Mouse (Mus musculus): Measurements from ENCODE around the gene Cp. TPM values are rescaled to one million over a fixed set of nuclear protein-coding genes. Genes with fewer than 3 reads are reported as not detected.
A peak's percentile ranks its signal among the peaks of the same experiment; 100 is the strongest.
"Not testable (repeated sequence)": the region's sequence is repeated elsewhere in the genome, so short reads cannot be mapped to it uniquely, and the experiment has no call there.

Gene Cp
- 1.7 and 2.6 TPM in 2 replicates for polyA plus RNA-seq (2015; fragmentation: Nextera tagmentation; extraction: Ambion mirVana)

DNA sequence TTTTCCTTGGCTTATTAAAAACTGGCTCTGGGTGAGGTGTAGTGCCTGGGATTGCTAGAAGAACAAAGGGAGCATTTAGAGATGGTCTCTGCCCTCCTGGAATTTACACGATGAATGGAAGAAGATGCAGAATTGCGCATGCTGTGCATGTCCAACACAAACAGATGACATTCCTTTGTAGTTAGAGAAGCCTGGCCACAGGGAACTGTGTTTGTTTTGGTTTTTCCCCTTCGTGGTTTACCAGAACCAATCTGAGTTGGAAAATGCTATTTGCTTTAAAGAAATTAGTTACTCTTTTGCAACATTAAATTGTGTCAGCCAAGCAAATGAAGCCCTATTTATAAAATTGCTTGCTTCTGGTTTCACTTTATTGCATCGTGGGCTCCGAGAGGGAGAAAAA, at the start of gene Cp:
Cp (plus strand) TSS at position 170 of the 400 bp plus-strand sequence.
- Histone ChIP-seq H3K9me3 (no peaks in the 10 kb centered on the region), H3K4me2 (peak within 1 kb of the TSS; percentile 18), H3K27me3 (no peaks in the 10 kb centered on the region), H3K4me1 (peaks cover 18% of the 10 kb centered on the region), H3K27ac (no peak within 1 kb of the TSS), H3K9ac (no peak within 1 kb of the TSS), H3K36me3 (no peaks in the 10 kb centered on the region), H3K4me3 (no peak within 1 kb of the TSS)
- WGBS = 17% methylated on average over 5 of the region's 5 CpGs
- ATAC-seq (ENCODE audit: insufficient number of reproducible peaks, insufficient read depth, low FRiP score, low TSS enrichment, low read depth) = no peak

DNA sequence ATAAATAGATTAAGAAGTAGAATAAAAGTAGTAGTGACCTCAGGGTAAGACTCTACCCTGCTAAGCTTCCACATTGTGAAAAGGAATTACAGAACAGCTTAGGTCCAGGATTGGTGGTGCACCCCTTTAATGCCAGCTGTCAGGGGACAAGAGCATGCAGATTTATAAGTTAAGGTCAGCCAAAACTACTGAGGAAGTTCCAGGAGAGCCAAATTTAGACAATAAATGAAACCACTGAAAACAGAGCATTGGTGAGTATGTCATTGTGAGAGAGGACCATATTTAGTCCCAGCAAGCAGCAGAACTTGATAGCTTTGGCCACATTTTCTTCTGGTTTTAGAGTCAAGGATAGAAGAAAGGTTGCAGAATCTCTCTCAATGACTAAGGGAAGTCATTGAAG, 8.3 kb upstream of the Cp start:
- Histone ChIP-seq H3K36me3 (no peaks in the 10 kb centered on the region), H3K9me3 (no peaks in the 10 kb centered on the region), H3K4me3 (no peak overlapping the region), H3K27ac (no peak overlapping the region), H3K4me1 (no peaks in the 10 kb centered on the region), H3K4me2 (no peak overlapping the region), H3K9ac (no peak overlapping the region), H3K27me3 (no peaks in the 10 kb centered on the region)
- ATAC-seq (ENCODE audit: insufficient number of reproducible peaks, insufficient read depth, low FRiP score, low TSS enrichment, low read depth) = no peak

DNA sequence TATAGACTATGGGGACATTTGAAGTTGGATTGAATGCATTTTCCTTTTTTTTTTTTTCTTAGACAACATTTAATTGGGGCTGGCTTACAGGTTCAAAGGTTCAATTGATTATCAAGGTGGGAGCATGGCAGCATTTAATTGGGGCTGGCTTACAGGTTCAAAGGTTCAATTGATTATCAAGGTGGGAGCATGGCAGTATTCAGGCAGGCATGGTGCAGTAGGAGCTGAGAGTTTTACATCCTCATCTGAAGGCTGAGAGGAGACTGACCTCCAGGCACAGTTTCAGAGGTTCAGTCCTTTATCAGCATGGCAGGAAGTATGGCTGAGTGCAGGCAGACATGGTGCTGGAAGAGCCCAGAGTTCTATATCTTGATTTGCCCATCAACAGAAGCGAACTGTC, 7.5 kb upstream of the Cp start:
- not testable (repeated sequence) for H3K4me2 ChIP-seq; H3K27ac ChIP-seq; H3K4me3 ChIP-seq; H3K36me3 ChIP-seq; ATAC-seq (ENCODE audit: insufficient number of reproducible peaks, insufficient read depth, low FRiP score, low TSS enrichment, low read depth); H3K9me3 ChIP-seq; H3K27me3 ChIP-seq; H3K9ac ChIP-seq; H3K4me1 ChIP-seq
- 89% methylated on average over 1 of the region's 1 CpGs for WGBS

DNA sequence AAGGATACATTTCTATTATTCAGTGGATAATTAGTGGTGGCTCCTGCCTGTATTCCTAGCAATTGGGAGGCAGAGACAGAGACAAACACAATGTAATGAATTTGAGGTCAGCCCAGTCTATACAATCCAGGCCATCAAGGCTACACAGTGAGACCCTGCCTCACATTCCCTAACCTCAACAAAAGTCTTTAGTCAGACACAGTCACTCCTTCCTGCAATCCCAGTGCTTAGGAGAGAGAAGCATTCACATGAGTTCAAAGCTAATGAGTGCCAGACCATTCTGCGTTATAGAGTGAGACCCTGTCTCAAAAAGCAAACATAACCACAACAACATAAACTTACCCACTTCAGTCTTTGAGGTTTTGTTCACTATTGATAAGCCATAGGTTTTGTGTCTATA, 3.4 kb upstream of the Cp start:
- WGBS = 25% methylated on average over 1 of the region's 1 CpGs
- Histone ChIP-seq H3K27ac (no peak overlapping the region), H3K27me3 (no peaks in the 10 kb centered on the region), H3K36me3 (no peaks in the 10 kb centered on the region), H3K4me1 (peaks cover 9% of the 10 kb centered on the region; the same call in 1 of the 2 replicates), H3K4me2 (no peak overlapping the region), H3K9me3 (no peaks in the 10 kb centered on the region), H3K4me3 (no peak overlapping the region), H3K9ac (no peak overlapping the region)
- no peak for ATAC-seq (ENCODE audit: insufficient number of reproducible peaks, insufficient read depth, low FRiP score, low TSS enrichment, low read depth)

DNA sequence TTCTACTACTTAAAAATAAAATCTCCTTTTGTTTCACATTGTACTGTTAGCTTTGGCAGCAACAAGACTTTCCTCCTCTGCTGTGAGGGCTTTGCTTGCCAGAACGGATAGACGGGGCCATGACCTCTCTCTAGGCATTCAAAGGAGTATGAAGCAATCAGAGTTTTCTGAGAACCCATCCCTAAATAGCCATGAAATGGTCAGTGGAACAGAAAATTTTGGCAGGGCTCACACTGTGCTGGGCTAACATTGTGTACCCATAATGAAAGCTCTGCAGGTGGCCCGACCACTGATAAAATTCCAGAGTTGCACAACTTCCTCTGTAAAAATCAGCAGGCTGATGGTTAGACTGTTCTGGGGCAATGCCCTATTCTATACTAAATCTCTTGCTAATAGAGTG, 3.0 kb upstream of the Cp start:
- H3K9me3 ChIP-seq = no peaks in the 10 kb centered on the region
- peaks cover 9% of the 10 kb centered on the region; the same call in 1 of the 2 replicates for H3K4me1 ChIP-seq
- ATAC-seq (ENCODE audit: insufficient number of reproducible peaks, insufficient read depth, low FRiP score, low TSS enrichment, low read depth) = no peak
- H3K9ac ChIP-seq = no peak overlapping the region
- H3K4me3 ChIP-seq = no peak overlapping the region
- no peaks in the 10 kb centered on the region for H3K27me3 ChIP-seq
- H3K4me2 ChIP-seq = no peak overlapping the region
- no peak overlapping the region for H3K27ac ChIP-seq
- WGBS = 29% methylated on average over 3 of the region's 3 CpGs
- no peaks in the 10 kb centered on the region for H3K36me3 ChIP-seq

DNA sequence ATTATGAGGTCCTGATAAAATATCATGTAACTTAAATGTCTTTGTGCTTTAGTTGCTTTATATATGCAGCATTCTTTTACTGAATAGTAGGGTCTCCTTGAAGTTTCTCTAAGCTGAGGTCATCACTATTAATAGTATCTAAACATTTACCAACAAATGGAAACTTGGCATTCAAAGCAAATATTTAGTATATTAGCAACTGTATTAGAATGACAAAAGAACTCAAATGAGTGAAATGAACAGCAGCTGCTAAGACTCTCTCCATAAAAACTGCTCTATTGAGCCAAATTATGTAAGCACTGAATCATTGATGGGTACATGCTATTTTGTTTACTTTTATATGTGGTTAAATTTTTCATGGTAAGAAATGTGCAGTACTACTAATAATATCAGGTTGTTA, 1.2 kb downstream of the Cp start:
- no peaks in the 10 kb centered on the region for H3K27me3 ChIP-seq
- H3K27ac ChIP-seq = no peak overlapping the region
- no peaks in the 10 kb centered on the region for H3K36me3 ChIP-seq
- peaks cover 18% of the 10 kb centered on the region for H3K4me1 ChIP-seq
- H3K4me2 ChIP-seq = no peak overlapping the region
- H3K4me3 ChIP-seq = no peak overlapping the region
- no peaks in the 10 kb centered on the region for H3K9me3 ChIP-seq
- H3K9ac ChIP-seq = no peak overlapping the region
- ATAC-seq (ENCODE audit: insufficient number of reproducible peaks, insufficient read depth, low FRiP score, low TSS enrichment, low read depth) = no peak

DNA sequence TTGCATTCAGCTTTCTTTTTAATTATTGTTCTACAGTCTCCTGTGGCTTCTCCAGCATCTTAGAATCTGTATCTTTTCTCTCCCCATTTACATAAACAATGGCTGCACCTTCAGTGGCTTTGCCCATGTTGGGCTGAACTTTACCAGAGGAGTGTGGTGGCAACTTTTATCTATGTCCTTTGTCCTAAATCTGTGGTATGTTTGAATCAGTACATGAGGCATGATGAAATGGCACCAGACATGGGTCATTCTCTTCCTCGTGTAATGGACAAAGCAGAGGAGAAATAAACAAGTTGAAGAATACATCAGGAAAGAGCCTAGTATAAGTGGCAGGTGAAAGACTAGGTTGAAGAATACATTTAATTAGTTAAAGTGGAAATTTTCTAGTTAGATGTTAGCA, 2.1 kb downstream of the Cp start:
- H3K36me3 ChIP-seq = no peaks in the 10 kb centered on the region
- no peak overlapping the region for H3K4me3 ChIP-seq
- WGBS = 77% methylated on average over 1 of the region's 1 CpGs
- H3K9ac ChIP-seq = no peak overlapping the region
- H3K9me3 ChIP-seq = no peaks in the 10 kb centered on the region
- H3K27ac ChIP-seq = no peak overlapping the region
- peaks cover 18% of the 10 kb centered on the region for H3K4me1 ChIP-seq
- ATAC-seq (ENCODE audit: insufficient number of reproducible peaks, insufficient read depth, low FRiP score, low TSS enrichment, low read depth) = no peak
- no peaks in the 10 kb centered on the region for H3K27me3 ChIP-seq
- no peak overlapping the region for H3K4me2 ChIP-seq

DNA sequence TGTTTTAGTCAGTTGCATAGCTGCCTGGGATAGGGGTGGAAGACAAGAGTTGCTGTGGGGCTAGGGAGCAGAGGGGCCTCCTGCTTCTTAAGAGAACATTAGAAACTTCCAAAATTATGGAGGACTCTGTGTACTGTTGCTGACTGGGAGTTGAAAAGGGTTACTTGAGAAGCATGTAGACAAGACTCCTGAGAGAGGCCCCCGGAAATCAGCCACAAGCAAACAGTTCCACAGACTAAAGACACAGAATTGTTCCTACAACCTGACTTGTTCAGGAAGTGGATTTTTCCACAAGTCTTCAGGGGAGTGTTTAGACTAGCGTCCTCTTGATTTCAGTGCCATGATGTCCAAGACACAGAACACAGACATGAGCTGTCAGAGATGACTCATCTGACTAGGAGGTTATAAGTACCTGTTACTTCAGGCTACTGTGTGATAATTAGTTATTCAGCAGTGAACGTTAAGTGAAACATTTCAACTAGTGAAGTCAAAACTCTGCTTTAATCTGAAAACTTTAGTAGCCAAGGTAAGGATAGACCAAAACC, 3.8 kb downstream of the Cp start:
- H3K9me3 ChIP-seq = no peaks in the 10 kb centered on the region
- no peak overlapping the region for H3K9ac ChIP-seq
- H3K27me3 ChIP-seq = no peaks in the 10 kb centered on the region
- H3K4me2 ChIP-seq = no peak overlapping the region
- peaks cover 12% of the 10 kb centered on the region for H3K4me1 ChIP-seq
- 52% methylated on average over 3 of the region's 3 CpGs for WGBS
- H3K4me3 ChIP-seq = no peak overlapping the region
- no peaks in the 10 kb centered on the region for H3K36me3 ChIP-seq
- no peak for ATAC-seq (ENCODE audit: insufficient number of reproducible peaks, insufficient read depth, low FRiP score, low TSS enrichment, low read depth)
- H3K27ac ChIP-seq = 0 out of 2 replicates have a peak overlapping the region, but pooled peaks have one; percentile 8

DNA sequence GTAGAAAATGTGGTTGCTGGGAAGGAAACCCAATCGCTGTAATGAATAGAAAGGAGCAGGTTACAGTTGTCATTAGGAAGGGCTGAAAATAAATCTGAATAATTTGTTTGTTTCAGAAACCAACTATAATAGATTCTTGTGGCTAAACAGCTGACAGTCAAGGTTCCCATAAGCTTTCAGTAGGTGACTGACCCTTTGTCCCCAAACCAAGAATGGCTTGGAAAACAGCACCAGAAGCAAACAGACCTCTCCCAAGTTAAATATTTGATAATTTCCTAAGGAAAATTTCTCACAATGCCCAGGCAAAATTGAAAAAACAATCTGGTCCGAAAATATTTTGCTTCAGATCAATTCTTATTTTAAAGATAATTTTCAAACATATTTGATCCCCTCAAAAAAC, 4.5 kb downstream of the Cp start:
- Histone ChIP-seq H3K4me2 (no peak overlapping the region), H3K9ac (no peak overlapping the region), H3K27ac (no peak overlapping the region), H3K27me3 (no peaks in the 10 kb centered on the region), H3K9me3 (no peaks in the 10 kb centered on the region), H3K36me3 (no peaks in the 10 kb centered on the region), H3K4me1 (peaks cover 12% of the 10 kb centered on the region), H3K4me3 (no peak overlapping the region)
- ATAC-seq (ENCODE audit: insufficient number of reproducible peaks, insufficient read depth, low FRiP score, low TSS enrichment, low read depth) = no peak
- 83% methylated on average over 2 of the region's 2 CpGs for WGBS

DNA sequence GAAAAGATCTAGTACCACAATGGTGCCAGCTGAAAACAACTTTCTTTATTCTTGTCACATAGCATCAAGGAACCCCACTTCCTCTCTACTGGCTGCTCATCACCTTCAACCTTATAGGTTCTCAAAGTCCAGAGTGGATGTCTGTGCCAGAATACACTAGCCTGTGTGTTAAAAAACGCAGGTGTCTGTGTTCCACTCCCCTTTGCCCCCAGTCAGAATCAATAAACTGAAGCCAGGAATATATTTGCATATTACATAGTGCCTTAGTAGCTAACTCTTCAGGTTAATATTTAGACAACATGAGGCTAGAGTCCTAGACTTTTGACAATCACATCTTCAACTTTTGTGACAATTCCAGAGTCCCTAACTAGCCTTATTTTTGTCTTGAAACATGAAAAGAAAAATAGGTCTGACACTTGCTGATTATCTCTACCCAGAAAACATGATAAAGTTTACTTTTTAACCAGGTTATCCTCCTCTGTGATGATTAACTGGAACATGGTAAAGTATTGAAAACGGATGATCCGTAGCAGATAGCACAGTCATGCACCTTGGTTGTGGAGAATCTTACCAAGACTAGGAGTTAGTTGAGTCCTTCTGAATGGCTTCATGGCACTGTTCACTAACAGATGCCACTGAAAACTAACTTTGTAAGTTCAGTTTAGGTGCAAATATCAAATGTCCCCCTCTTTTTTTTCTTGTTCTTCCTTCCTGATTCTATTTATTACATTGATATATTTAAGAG, 6.1 kb downstream of the Cp start:
- no peaks in the 10 kb centered on the region for H3K27me3 ChIP-seq
- no peak overlapping the region for H3K4me2 ChIP-seq
- 88% methylated on average over 3 of the region's 3 CpGs for WGBS
- H3K4me3 ChIP-seq = no peak overlapping the region
- H3K9ac ChIP-seq = no peak overlapping the region
- H3K4me1 ChIP-seq = peaks cover 9% of the 10 kb centered on the region; the same call in 1 of the 2 replicates
- H3K9me3 ChIP-seq = no peaks in the 10 kb centered on the region
- H3K27ac ChIP-seq = no peak overlapping the region
- no peaks in the 10 kb centered on the region for H3K36me3 ChIP-seq
- ATAC-seq (ENCODE audit: insufficient number of reproducible peaks, insufficient read depth, low FRiP score, low TSS enrichment, low read depth) = no peak

DNA sequence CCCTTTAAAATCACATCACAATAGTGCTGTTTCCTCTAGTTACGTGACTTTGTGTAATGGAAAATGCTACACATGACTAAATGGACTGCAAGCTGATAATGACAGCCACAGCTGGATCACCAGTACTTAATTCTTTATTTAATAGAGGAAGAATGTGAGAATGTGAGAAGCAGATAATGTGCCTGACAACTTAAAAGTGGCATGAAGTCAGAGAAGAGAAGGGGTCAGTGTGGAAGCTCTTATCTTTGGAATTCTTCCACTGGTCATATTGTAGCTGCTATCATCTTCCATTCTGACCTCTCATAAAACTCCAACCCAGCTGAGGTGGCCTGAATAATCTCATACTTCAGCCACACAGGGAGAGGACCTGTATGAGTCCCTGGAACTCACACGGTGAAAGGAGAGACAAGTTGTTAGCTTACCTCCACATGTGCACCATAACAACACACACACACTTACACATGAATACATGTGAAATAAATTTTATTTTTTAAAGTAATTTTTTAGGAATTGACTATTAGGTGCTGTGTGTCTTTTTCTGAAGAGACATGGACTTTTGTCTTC, 7.9 kb downstream of the Cp start:
- H3K9ac ChIP-seq = no peak overlapping the region
- 89% methylated on average over 2 of the region's 2 CpGs for WGBS
- no peaks in the 10 kb centered on the region for H3K9me3 ChIP-seq
- H3K4me2 ChIP-seq = no peak overlapping the region
- no peaks in the 10 kb centered on the region for H3K27me3 ChIP-seq
- peaks cover 9% of the 10 kb centered on the region; the same call in 1 of the 2 replicates for H3K4me1 ChIP-seq
- no peaks in the 10 kb centered on the region for H3K36me3 ChIP-seq
- no peak overlapping the region for H3K4me3 ChIP-seq
- no peak overlapping the region for H3K27ac ChIP-seq
- ATAC-seq (ENCODE audit: insufficient number of reproducible peaks, insufficient read depth, low FRiP score, low TSS enrichment, low read depth) = no peak

DNA sequence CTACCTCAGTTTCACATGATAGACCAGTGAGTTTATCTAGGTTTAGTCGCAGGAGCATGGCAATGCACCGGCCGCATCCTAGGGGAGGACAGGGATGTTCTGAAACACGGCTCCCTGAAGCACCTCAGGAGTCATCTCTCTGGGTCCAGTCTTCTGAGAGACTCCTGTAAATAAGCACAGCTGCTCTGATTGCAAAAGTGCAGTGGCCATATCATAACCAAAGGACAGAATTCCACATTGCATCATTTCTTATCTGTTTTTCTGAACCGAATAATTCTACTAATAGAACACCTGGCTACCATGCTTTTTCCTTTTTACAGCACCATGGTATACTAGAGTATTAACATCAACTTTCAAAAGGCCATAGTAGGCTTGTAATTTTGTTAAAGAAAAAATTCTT, 8.4 kb downstream of the Cp start:
- no peak overlapping the region for H3K27ac ChIP-seq
- no peaks in the 10 kb centered on the region for H3K27me3 ChIP-seq
- H3K4me3 ChIP-seq = no peak overlapping the region
- no peak overlapping the region for H3K4me2 ChIP-seq
- WGBS = 92% methylated on average over 5 of the region's 5 CpGs
- H3K9ac ChIP-seq = no peak overlapping the region
- no peaks in the 10 kb centered on the region for H3K9me3 ChIP-seq
- ATAC-seq (ENCODE audit: insufficient number of reproducible peaks, insufficient read depth, low FRiP score, low TSS enrichment, low read depth) = no peak
- H3K4me1 ChIP-seq = peaks cover 6% of the 10 kb centered on the region; the same call in 1 of the 2 replicates
- H3K36me3 ChIP-seq = no peaks in the 10 kb centered on the region

Data from embryonic facial prominence, embryonic 13.5 days (tissue).